Mouse (Mus musculus): ENCODE data around the gene Neto2.
A peak's percentile ranks its signal among the peaks of the same experiment; 100 is the strongest.
"Not testable (repeated sequence)": the region's sequence is repeated elsewhere in the genome, so short reads cannot be mapped to it uniquely, and the experiment has no call there.

Gene Neto2

GRCm38 (mm10) chr8:85700751-85701351 lies at the start of gene Neto2:
Neto2 (minus strand) TSS chr8:85700924.
- peak; percentile 70 for DNase-seq (ENCODE audit: low spot score)

DNA sequence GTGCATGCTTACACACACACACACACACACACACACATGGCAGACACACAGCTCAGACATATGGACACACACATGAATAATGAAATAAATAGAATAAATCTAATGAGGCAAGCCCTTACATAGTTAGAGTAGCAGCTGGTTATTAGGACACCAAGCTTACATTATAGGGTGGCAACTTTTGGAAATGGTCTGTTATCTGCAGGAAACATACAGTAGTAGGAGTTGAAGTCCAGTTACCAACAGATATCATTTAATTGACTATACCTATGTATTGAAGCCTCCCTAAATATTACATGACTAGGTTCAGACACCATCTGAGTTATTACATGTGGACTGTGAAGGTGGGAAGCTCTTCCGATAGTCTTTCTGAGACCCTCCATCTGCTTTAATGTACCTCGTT lies 44.3 kb upstream of the Neto2 start:
- DNase-seq (ENCODE audit: low spot score) = no peak

- no peak for DNase-seq (ENCODE audit: low spot score)
These were observed 29.8 kb upstream of the Neto2 start for GRCm38 (mm10) chr8:85730545-85730944.

GRCm38 (mm10) chr8:85717271-85717670 lies 16.5 kb upstream of the Neto2 start:
- DNase-seq (ENCODE audit: low spot score) = no peak

- DNase-seq (ENCODE audit: low spot score) = no peak
These were observed 16.0 kb upstream of the Neto2 start for GRCm38 (mm10) chr8:85716696-85717095.

GRCm38 (mm10) chr8:85706988-85707387 lies 6.3 kb upstream of the Neto2 start:
- no peak for DNase-seq (ENCODE audit: low spot score)

GRCm38 (mm10) chr8:85700101-85700750 lies 498 bp downstream of the Neto2 start:
- DNase-seq (ENCODE audit: low spot score) = peak; percentile 74

- DNase-seq (ENCODE audit: low spot score) = peak; percentile 60
These were observed 1.7 kb downstream of the Neto2 start for GRCm38 (mm10) chr8:85699051-85699450.

GRCm38 (mm10) chr8:85665146-85665545 lies 35.6 kb downstream of the Neto2 start:
- DNase-seq (ENCODE audit: low spot score) = no peak

- DNase-seq (ENCODE audit: low spot score) = no peak
These were observed 38.7 kb downstream of the Neto2 start for GRCm38 (mm10) chr8:85661995-85662394.

GRCm38 (mm10) chr8:85651201-85651600 lies 49.5 kb downstream of the Neto2 start:
- DNase-seq (ENCODE audit: low spot score) = no peak

DNA sequence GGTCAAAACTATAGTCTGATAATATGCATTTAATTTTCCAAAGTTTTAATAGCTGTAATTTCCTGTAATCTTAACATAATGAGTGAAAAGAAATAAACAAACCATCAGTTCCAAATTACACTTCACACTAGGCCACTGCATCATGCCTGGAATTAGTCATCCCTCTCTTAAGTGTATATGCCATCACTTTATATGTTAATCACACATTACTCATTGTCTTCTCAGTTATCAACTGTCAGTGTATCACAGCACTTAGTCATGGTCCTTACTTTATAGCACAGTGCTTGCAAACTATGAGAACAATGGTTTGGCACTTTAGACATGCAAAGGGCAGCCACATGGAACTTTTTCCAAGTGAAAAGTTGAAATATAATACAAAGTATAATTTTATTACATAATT lies 52.2 kb downstream of the Neto2 start:
- no peak for DNase-seq (ENCODE audit: low spot score)

DNA sequence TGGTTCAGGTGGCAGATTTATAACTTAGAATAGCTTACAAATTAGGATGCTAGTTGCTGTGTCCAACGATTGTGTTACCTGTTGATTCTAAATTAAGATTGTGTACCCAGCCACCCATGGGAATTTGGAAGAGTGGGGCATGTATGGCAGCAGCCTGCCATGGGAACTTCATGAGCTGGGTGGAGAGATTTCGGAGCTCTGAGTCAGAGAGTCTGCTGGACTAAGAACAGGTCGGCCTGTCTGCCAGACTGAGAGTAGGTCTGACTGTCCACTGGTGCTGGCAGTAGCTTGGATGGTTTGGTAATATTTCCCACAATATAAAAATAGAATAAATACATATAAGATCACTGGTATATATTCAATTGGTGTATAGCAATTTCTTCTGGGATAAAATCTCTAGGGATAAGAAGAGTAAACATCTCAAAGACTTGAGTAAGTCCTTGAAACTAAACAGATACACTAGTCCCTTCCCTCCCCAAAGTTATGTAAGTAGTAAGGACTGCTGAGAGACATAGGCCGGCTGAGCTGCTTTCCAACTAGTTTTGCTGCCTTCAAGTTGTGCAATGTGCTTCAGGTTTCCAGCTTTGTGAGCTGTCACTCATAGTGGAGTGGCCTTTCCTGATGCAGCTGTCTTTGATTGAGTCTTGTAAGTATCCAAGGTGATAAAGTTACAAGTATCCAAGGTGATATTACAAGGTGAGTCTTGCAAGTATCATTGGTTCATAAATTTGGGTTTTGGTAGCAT lies 55.6 kb downstream of the Neto2 start:
- DNase-seq (ENCODE audit: low spot score) = no peak

GRCm38 (mm10) chr8:85624450-85624849 lies 76.3 kb downstream of the Neto2 start:
- no peak for DNase-seq (ENCODE audit: low spot score)

- no peak for DNase-seq (ENCODE audit: low spot score)
These were observed 77.5 kb downstream of the Neto2 start for GRCm38 (mm10) chr8:85623246-85623645.

DNA sequence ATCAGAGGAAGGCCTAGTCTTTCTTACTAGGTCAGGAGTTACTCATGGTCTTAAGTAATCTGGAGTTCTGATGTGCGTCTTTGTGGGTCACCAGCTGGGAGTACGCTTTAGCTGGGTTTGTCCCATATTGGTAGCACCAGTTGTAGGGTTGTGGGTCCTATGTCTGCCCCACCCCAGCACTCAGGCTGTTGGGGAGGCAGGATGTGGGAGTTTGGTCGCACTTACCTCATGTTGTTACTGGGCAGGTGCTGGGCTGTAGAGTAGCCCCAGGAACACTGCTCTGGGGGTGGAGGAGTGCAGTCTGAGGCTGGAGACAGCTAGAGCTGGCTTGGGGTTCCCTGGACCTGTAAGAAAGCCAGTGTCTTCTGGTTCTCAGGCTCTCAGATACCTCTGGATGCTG lies 81.9 kb downstream of the Neto2 start:
- DNase-seq (ENCODE audit: low spot score) = no peak

GRCm38 (mm10) chr8:85617125-85617524 lies 83.6 kb downstream of the Neto2 start:
- not testable (repeated sequence) for DNase-seq (ENCODE audit: low spot score)

- DNase-seq (ENCODE audit: low spot score) = no peak
These were observed 91.9 kb downstream of the Neto2 start for GRCm38 (mm10) chr8:85608836-85609235.

DNA sequence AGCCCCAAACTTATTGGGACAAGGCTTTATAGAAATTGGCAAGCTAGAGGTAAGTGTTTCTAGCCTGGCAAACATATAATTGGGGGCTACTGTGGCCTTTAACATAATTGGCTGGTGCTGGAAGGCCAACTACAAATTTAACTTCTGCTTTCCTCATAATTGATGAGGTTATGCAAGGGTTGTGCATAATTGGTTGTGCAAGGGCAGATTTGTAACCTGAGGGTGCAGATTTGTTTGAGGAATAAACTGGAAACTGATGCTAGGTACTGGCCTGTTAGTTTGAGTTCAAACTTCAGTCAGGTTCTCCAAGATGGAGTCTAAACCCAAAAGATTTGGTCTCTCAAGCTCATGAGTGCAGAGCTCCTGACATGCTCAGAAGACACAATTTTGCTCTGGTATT lies 92.9 kb downstream of the Neto2 start:
- no peak for DNase-seq (ENCODE audit: low spot score)

DNA sequence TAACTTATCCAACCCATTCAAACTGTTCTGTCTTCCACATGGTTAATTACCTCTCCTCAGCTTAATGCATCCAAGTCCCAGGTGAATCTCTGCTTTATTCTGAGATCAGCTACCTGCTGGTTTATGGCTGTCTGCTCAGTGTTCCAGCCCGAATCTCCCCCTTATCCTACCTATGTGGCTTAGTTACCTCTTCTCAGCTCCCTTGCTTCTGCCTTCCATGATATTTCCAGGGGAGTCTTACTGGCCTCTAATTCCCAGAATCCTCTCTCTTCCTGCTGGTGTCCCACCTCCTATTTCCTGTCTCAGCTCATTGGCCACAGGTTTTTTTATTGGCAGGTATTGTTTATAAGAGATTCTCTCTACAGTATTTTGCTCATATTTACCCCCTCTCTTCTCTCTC lies 93.8 kb downstream of the Neto2 start:
- DNase-seq (ENCODE audit: low spot score) = no peak

GRCm38 (mm10) chr8:85606561-85606960 lies 94.2 kb downstream of the Neto2 start:
- no peak for DNase-seq (ENCODE audit: low spot score)

DNA sequence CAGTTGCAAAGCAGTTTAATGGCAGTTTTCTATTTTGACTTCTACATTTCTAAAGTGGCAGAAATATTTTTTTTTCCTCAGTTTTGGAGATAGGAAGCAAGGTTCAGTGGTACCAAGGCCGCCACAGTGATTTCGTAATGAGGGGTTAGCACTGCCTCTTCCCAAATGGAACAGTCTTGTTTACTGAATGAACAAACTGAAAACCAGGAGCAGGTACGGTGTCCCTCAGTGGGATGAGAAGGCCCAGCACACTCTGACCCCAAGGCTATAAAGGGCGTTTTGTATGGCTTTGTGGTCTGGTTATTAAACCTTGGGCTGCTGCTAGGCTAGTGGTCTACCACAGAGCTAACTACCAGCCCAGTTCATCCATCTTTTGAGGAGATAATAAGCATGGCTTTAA lies 96.5 kb downstream of the Neto2 start:
- no peak for DNase-seq (ENCODE audit: low spot score)

- no peak for DNase-seq (ENCODE audit: low spot score)
These were observed 97.4 kb downstream of the Neto2 start for GRCm38 (mm10) chr8:85603203-85603895.
